Mouse (Mus musculus) thymus, adult 2 months (tissue): ENCODE measurements around the gene Zfp616.

Experiments used
- CTCF ChIP-seq: fragments of 200-500 bp; IDR thresholded peaks from 2 replicates; pipeline ENCODE4 v1.5.1; 2012; ENCODE audit warnings: mild to moderate bottlenecking, control low read depth, low read length, moderate library complexity, borderline replicate concordance; ENCODE audit not compliant: control insufficient read depth, poor library complexity, insufficient read depth; ENCODE audit errors: extremely low read depth
- POLR2A ChIP-seq: fragments of 200-500 bp; IDR thresholded peaks from 2 replicates; pipeline ENCODE4 v1.6.1; 2012; ENCODE audit warnings: mild to moderate bottlenecking, low read length, control low read depth, moderate library complexity; ENCODE audit not compliant: control insufficient read depth, poor library complexity, insufficient read depth; ENCODE audit errors: extremely low read depth

- TF ChIP-seq POLR2A (no peak), CTCF (no peak)
Measured at GRCm38 (mm10) chr11:74051347-74051746, 18.4 kb upstream of the Zfp616 start.
